Mouse (Mus musculus) NIH3T3 (cell line): ENCODE results near the gene Usp3.

Experiments
- DNase-seq: peaks from one replicate; pipeline ENCODE4 v3.0.0-alpha.2; 2012; ENCODE audit warnings: low read depth

Gene Usp3

GRCm38 (mm10) chr9:66571986-66572700 is 20.8 kb downstream of the Usp3 start:
- DNase-seq, result no peak

- no peak for DNase-seq
Measured at GRCm38 (mm10) chr9:66562215-66562614, 30.7 kb downstream of the Usp3 start.

GRCm38 (mm10) chr9:66561496-66561895 is 31.4 kb downstream of the Usp3 start:
- DNase-seq, result no peak

DNA sequence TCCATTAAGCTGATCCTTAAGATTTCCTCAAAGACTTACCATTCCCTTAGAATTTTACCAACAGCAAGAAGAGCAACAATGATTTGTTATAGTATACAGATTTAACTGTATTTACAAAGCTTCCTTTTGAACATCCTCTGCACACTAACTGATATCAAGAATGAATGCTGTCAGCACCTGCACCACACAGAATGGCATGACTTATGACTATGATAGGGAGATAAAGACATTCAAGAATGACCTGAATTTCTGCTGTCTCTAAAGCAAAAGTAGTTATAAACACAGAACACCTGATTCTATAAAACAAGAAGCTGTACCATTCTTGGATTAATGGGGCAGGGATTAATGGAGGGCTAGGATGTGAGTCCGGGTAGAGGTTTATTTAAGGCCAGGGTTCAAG is 32.2 kb downstream of the Usp3 start:
- DNase-seq, result no peak

DNA sequence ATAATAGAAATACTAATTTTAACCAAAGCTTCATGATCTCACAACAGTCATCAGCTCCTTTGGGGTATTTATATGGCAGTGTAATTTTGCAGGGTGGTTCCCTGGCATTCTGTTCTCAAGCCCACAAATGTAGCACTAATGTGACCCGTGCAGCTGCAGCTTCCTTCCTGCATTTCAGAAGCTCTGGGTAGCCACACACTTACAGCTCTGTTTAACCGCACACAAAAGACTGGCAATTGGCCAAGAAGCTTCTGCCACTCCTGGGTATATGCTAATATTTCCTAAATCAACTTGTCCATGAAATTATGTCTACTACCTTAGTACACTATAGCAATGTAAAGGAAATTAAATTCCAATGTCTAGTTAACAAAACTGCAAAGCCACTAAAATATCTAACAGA is 32.6 kb downstream of the Usp3 start:
- no peak for DNase-seq

DNA sequence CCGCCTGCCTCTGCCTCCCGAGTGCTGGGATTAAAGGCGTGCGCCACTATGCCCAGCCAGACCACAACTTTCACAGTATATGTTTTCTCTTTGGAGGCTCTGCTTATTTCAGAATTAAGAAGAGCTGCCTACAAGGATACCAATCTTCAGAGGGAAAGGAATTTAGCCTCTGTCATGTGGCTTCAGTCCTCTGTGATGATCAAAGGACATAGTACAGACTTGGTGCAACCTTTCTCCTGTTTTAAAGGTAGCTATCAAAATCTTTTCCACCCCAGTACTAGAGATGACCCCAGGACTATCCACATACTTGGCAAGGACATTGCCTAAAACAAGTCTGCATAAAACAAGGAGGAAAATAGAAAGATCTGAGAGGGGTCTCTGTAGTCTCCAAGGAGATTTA is 34.0 kb downstream of the Usp3 start:
- DNase-seq, result no peak

- no peak for DNase-seq
Measured at GRCm38 (mm10) chr9:66542785-66543184, 50.2 kb downstream of the Usp3 start.

DNA sequence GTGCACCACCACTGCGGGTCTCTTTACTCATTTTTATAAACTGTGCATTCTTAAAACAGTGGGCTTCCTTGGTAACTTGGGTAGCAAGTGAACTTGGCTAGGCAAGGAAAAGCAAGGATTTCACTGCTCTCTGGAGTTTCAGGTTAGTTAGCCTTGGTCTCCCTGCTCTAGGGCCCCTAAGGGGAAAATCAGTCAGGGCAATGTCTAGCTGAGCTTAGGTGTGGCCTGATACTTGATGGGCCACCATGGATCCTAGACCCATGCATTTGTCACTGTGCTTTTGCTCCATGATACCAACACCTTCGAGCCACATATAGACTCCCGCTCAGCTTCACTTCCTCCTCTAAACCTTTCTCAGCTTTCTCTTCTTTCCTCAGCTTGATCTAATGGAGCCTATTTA is 71.3 kb downstream of the Usp3 start:
- no peak for DNase-seq

GRCm38 (mm10) chr9:66520299-66520698 is 72.6 kb downstream of the Usp3 start:
- no peak for DNase-seq

GRCm38 (mm10) chr9:66518901-66519300 is 74.0 kb downstream of the Usp3 start:
- DNase-seq, result no peak

DNA sequence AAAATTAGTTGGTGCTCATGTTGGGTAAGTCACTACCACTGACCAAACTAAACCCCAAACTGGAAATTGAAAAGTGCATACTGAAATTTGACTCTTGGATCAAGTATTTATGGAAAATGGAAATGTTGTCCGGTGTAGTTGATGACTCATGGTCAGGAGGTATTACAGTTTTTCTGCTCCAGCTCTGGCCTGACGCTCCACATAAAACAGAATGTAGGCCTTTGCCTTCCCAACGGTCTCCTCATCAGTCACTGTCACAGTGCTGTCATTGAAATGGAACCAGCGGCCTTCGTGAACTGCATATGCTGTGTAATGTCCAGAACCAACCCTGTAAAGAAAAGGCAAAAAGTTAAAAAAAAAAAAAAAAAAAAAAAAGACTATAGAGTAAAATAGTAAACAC is 74.7 kb downstream of the Usp3 start:
- peak; percentile 77 for DNase-seq

DNA sequence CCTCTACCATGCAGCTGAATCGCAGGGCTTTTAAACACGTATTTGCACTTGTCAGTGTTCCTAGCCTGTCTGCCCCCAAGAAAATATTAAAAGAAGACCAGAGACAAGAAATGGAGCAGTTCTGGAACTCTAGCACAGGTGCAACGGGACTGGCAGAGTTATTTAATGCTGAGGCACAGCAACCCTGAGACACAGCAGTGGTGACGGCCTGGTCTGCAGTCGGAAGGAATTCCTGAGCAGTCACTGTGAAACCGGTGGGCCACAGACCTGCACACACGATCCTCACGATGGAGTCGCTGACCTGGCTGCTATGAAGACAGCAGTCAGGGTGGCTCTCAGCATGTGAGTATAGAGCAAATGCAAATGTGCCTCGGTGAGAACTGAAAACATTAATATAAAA is 75.2 kb downstream of the Usp3 start:
- no peak for DNase-seq

- DNase-seq, result peak; percentile 85
Measured at GRCm38 (mm10) chr9:66516296-66516940, 76.5 kb downstream of the Usp3 start.

DNA sequence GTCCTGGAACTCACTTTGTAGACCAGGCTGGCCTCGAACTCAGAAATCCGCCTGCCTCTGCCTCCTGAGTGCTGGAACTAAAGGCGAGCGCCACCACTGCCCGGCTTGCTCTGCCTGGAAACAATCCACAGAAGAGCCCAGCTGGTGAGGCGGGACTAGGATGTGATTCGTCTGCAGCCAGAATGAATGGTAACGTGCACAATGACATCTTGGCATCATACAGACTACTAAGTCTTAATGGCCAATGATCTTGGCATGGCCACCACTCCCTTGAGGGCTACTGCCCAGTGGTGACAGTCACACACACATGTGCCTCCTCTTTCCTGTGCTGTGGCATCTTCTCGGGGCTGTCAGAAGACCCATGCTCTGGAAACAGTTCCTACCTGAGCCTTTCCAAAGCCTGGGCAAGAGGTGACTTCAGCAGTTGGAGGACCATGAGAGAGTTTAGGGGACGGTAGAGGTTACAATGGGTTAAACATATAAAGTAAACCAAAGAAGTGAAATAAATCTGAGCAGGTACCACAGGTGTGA is 77.2 kb downstream of the Usp3 start:
- DNase-seq, result no peak

DNA sequence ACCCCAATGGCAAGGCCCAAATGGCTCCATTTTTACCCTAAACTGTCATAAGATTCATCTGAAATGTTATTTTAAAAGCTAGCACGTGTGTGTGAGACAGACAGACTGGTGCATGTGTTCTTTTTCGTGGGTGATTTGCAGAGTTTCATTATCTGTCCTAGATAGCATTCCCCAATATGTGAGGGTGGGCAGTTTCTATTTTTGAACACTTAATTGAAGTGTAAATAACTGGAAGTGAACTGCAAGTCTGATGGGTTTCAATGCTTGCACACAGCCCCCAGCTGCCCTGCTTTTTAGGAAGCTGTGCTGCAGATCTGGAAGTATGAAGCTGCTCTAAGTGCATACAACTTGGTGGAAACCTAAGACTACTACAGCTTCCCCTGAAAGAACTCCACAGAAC is 77.8 kb downstream of the Usp3 start:
- no peak for DNase-seq

- DNase-seq, result peak; percentile 33
Measured at GRCm38 (mm10) chr9:66514256-66514770, 78.6 kb downstream of the Usp3 start, which contains the start of gene Fbxl22. TSS of gene Fbxl22 (minus strand) at chr9:66514593.

- no peak for DNase-seq
Measured at GRCm38 (mm10) chr9:66513661-66514255, 79.2 kb downstream of the Usp3 start.

DNA sequence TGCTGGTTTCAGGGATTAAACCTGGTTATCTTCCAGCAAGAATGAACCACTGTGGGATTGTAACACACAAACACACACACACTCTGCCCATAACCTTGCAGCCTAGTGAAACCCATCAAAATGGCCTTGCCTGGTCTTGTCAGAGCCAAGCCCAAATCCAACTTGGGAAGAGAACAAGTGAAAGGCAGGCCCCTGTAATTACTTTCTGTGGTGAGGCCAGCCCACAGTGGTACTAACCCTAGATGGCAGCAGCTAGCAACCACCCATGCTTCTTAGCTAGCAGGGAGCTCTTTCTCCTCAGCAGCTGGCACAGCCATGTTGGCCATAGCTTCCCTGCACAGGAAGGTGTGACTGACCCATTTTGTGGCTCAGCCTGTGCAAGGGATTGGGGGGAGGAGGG is 79.8 kb downstream of the Usp3 start:
- no peak for DNase-seq

GRCm38 (mm10) chr9:66512351-66512671 is 80.6 kb downstream of the Usp3 start:
- peak; percentile 79 for DNase-seq

DNA sequence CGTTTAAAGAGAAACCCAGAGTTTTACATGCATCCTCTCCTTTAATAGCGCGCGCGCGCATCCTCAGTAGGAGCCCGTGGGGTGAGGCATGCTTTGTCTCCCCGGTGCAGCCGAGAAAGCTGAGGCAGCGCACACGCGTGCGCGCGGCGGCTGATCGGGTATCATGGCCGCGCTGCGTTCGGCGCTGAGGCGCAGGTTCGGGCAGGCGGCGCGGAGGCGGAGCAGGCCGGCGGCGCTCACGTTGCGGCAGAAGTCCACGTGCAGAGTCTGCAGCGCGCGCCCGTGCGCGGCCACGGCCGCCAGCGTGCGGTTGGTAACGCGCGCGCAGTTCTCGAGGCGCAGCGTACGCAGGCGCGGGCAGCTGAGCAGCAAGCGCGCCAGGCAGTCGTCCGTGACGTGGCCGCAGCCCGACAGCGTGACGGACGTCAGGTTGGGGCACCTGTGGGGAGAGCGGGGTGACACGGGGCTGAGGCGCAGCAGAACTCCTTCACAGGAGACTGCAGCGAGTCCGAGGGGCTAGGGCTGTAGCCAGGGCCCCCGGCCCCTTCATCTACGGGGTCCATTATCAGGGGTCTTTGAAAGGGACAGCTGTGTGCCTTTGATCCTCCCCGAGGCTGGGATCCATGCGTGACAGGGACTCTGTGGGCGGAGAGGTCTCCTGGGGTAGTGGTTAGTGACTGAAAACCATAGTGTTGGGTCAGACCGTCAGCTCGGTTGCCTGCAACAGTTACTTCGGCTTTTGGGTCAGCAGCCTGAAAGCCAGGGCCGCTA is 81.2 kb downstream of the Usp3 start:
- peak; percentile 94 for DNase-seq

DNA sequence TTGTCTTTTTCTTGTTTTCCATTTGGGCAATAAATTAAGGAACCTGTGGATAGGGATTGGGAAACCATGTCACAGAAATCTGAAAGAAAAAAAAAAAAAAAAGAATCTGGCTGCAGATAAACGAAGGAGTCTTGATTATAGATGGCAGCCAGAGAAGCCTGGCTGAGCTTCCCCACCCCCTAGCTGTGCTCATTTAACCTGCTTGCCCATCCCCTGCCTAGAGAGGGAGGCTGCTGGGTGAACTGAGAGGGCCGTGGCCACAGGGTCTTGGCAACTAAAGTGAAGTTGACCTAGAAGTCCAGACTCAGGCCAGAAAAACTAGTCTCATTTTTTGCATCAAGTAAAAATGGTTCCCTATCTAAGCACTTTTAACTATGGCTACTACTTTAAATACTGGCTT is 82.0 kb downstream of the Usp3 start:
- DNase-seq, result peak; percentile 60

DNA sequence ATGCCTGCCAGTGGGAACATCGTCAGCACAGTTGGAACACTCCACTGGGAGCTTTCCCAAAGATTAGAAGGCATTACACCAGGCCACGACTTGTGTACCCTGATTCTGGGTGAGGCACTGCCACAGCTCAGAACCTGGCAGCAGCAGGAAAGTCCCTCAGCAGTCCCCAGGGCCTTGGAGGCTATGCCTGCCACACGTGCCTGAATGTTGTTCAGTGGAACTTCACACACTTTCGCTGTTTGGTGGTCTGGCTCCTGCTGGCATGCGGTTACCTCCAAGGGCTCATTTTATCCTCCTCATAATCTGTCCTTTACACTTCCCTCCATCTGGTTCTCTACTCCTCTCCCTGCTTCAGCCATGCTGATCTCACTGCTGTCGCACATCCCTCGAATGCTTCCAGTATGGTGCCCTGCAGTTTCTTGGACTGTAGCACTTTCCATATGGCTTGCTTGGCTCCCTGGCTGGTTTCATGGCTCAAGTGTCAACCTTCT is 82.5 kb downstream of the Usp3 start:
- no peak for DNase-seq
